Mouse (Mus musculus): ENCODE measurements around the gene Zcchc8. TPM values are rescaled to one million over a fixed set of nuclear protein-coding genes. Genes with fewer than 3 reads are reported as not detected.

The Zcchc8 gene
- polyA plus RNA-seq, 1 experiment from 2014 or later, result 111 TPM

GRCm38 (mm10) chr5:123679106-123679505 lies 41.8 kb downstream of the Zcchc8 start:
- Histone ChIP-seq H3K4me1 (peaks cover 23% of the 10 kb centered on the region), H3K9me3 (replicated peaks) (no peaks in the 10 kb centered on the region), H3K4me3 (no peak overlapping the region), H3K27me3 (ENCODE audit: low read depth, poor library complexity, severe bottlenecking) (no peaks in the 10 kb centered on the region), H3K36me3 (peaks cover 8% of the 10 kb centered on the region; the same call in 1 of the 2 replicates), H3K27ac (no peak overlapping the region)
- WGBS, result 81% methylated on average over 3 of the region's 3 CpGs
- no peak for DNase-seq (ENCODE audit: low spot score)

- 88% methylated on average over 9 of the region's 9 CpGs for WGBS
- H3K4me3 ChIP-seq, result no peak overlapping the region
- H3K27ac ChIP-seq, result no peak overlapping the region
- H3K27me3 ChIP-seq (ENCODE audit: low read depth, poor library complexity, severe bottlenecking), result no peaks in the 10 kb centered on the region
- H3K36me3 ChIP-seq, result peaks cover 8% of the 10 kb centered on the region; the same call in 1 of the 2 replicates
- H3K4me1 ChIP-seq, result peaks cover 25% of the 10 kb centered on the region
- H3K9me3 ChIP-seq (replicated peaks), result no peaks in the 10 kb centered on the region
- no peak for DNase-seq (ENCODE audit: low spot score)
Measured at GRCm38 (mm10) chr5:123675717-123676116, 45.2 kb downstream of the Zcchc8 start.

DNA sequence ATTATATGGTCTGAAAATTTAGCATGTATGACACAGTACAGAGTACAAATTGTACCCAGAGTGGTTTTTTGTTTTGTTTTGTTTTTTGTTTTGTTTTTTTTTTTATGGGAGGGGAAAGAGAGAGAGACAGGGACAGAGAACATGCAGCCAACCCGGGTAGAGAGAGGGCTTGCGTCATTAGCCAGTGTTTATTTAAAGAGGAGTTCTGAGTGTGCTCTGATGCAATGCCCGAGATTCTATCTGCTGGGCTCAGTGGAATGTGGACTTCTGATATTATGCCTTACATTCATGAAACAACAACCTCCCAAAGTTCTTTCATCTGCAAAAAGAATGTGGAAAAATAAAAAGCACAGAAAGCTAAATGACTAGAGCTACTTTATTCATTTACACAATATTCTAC lies 45.7 kb downstream of the Zcchc8 start:
- H3K27me3 ChIP-seq (ENCODE audit: low read depth, poor library complexity, severe bottlenecking), result no peaks in the 10 kb centered on the region
- H3K9me3 ChIP-seq (replicated peaks), result no peaks in the 10 kb centered on the region
- no peak for DNase-seq (ENCODE audit: low spot score)
- no peak overlapping the region for H3K27ac ChIP-seq
- H3K36me3 ChIP-seq, result peaks cover 8% of the 10 kb centered on the region; the same call in 1 of the 2 replicates
- peaks cover 30% of the 10 kb centered on the region for H3K4me1 ChIP-seq
- WGBS, result 22% methylated on average over 3 of the region's 3 CpGs
- no peak overlapping the region for H3K4me3 ChIP-seq

DNA sequence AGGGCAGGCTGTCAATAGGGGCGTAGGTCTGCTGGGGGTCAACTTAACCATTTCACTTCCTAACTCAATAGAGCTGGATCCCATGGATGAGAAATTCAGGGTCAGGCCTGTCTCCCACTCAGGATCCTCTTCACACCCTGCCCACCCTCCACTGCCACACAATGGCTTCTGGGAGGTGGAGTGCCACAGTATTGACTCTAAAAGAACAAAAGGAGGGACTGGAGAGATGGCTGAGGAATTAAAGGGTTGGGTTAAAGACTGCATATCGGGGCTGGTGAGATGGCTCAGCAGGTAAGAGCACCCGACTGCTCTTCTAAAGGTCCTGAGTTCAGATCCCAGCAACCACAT lies 49.5 kb downstream of the Zcchc8 start:
- peaks cover 26% of the 10 kb centered on the region for H3K4me1 ChIP-seq
- no peaks in the 10 kb centered on the region for H3K9me3 ChIP-seq (replicated peaks)
- 0 out of 2 replicates have a peak, but pooled peaks cover under 1% of the 10 kb centered on the region for H3K36me3 ChIP-seq
- no peak for DNase-seq (ENCODE audit: low spot score)
- H3K27me3 ChIP-seq (ENCODE audit: low read depth, poor library complexity, severe bottlenecking), result no peaks in the 10 kb centered on the region
- H3K4me3 ChIP-seq, result no peak overlapping the region
- no peak overlapping the region for H3K27ac ChIP-seq
- WGBS, result 70% methylated on average over 3 of the region's 3 CpGs

DNA sequence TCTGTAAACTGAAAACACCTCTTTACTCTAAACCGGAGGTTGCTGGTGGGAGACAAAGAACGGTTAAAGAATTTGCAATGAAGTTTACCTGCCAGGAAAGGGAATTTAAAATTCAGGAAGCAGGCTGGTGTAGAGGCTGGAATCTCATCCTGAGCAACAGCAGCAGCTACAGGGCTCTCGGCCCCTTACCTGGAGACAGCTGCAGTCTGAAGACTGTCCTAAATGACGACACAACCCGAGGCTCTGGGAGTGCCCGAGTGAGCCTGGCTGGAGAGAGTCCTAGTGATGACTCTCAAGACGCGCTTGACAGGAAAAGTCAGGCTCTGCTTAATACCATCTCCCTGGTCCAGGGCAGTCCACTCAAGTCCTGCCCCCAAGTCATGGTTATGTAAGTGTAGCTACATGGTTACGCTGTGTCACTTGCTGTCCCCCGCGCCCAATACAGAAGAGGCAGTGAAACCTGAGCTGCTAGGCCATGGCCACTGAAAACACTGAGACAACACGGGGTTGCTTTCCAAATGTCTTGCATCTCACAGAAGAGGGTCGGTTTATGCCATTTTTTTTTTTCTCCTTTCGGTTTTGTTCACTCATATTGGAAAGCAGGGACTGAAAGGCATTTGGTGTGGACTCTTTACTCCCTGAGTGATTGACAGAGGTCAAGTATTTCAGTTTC lies 50.0 kb downstream of the Zcchc8 start:
- no peak overlapping the region for H3K27ac ChIP-seq
- DNase-seq (ENCODE audit: low spot score), result peak; percentile 35

DNA sequence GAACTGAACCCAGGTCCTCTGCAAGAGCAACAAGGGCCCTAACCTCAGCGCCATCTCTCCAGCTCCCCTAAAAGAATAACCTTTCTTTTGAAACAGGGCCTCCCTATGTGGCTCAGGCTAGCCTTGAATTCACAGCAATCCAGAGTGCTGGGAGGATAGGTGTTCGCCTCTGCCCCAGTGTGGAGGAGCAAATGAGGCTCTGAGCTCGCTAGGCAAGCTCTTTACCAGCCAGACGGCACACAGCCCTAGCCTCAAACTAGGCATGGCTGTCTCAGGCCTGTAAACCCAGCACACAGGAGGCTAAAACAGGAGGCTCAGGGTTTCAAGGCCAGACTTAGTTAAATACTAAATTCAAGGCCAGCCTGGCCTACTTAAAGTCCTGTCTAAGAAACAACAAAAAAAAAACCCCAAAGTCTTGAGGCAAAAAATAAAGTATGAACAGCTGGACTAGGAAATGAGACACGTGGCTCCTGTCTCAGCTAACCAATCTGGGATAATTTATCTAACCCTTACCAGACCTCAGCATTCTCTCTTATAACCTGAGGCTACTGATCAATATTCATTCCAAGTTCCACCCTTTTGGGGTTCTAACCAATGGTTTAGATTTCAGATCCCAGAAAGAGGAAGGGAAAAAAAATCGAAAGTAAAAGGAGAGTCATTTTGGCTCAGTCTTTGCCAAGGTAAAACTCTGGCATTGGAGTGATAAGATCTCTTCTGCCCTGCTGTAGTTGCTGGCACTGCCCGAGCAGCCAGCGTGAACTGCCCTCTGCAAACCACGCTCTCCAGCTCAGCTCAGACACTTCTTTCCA lies 50.7 kb downstream of the Zcchc8 start:
- peak; percentile 37 for DNase-seq (ENCODE audit: low spot score)
- Histone ChIP-seq H3K4me3 (no peak overlapping the region), H3K27me3 (ENCODE audit: low read depth, poor library complexity, severe bottlenecking) (no peaks in the 10 kb centered on the region), H3K27ac (peak overlapping the region; percentile 14; the same call in 1 of the 2 replicates), H3K36me3 (no peaks in the 10 kb centered on the region), H3K9me3 (replicated peaks) (no peaks in the 10 kb centered on the region), H3K4me1 (peaks cover 26% of the 10 kb centered on the region)
- 58% methylated on average over 9 of the region's 9 CpGs for WGBS

More for the DNA sequence above, 50.0 kb downstream of the Zcchc8 start:
- no peaks in the 10 kb centered on the region for H3K36me3 ChIP-seq
- 34% methylated on average over 14 of the region's 14 CpGs for WGBS
- no peaks in the 10 kb centered on the region for H3K27me3 ChIP-seq (ENCODE audit: low read depth, poor library complexity, severe bottlenecking)
- H3K4me3 ChIP-seq, result no peak overlapping the region
- peaks cover 26% of the 10 kb centered on the region for H3K4me1 ChIP-seq
- H3K9me3 ChIP-seq (replicated peaks), result no peaks in the 10 kb centered on the region

DNA sequence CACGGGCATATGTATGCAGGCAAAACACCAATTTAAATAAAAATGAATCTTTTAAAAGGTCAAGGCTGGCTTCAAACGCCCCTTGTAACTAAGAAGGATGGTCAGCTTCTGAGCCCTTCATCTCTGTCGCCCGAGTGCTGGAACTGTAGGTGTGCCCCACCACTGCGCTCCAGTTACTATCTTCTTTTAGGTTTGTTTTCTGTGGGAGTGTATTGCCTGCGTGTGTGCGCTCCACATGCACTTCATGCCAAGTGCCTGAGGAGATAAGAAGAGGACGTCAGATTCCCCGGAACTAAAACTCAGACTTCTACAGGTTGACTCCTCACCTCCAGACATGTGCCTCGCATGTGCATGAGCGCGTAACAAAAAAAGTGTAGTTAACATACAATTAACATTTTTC lies 53.0 kb downstream of the Zcchc8 start:
- Histone ChIP-seq H3K27me3 (ENCODE audit: low read depth, poor library complexity, severe bottlenecking) (no peaks in the 10 kb centered on the region), H3K4me3 (no peak overlapping the region), H3K36me3 (no peaks in the 10 kb centered on the region), H3K4me1 (peaks cover 22% of the 10 kb centered on the region), H3K27ac (no peak overlapping the region), H3K9me3 (replicated peaks) (no peaks in the 10 kb centered on the region)
- DNase-seq (ENCODE audit: low spot score), result no peak
- 95% methylated on average over 12 of the region's 12 CpGs for WGBS

DNA sequence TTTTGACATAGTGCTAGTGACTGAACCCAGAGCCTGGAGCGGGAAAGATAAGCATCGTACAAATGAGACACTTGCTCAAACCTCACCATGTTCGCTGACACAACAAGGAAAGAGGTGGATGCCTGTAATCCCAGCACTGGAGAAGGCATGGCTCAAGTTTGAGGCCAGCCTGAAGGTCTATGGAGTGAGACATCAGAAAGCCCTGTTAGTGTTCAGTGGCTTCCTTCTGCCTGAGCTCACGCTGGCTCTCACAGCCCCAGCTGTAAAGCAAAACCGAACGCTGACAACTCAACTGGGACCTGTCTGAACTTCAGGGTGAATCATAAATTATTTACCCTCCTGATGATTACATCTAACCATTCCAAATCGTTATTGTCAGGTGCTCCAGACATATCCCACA lies 54.9 kb downstream of the Zcchc8 start:
- Histone ChIP-seq H3K36me3 (no peaks in the 10 kb centered on the region), H3K27ac (no peak overlapping the region), H3K9me3 (replicated peaks) (no peaks in the 10 kb centered on the region), H3K4me1 (peaks cover 13% of the 10 kb centered on the region), H3K4me3 (no peak overlapping the region), H3K27me3 (ENCODE audit: low read depth, poor library complexity, severe bottlenecking) (no peaks in the 10 kb centered on the region)
- WGBS, result 89% methylated on average over 7 of the region's 7 CpGs
- DNase-seq (ENCODE audit: low spot score), result no peak

DNA sequence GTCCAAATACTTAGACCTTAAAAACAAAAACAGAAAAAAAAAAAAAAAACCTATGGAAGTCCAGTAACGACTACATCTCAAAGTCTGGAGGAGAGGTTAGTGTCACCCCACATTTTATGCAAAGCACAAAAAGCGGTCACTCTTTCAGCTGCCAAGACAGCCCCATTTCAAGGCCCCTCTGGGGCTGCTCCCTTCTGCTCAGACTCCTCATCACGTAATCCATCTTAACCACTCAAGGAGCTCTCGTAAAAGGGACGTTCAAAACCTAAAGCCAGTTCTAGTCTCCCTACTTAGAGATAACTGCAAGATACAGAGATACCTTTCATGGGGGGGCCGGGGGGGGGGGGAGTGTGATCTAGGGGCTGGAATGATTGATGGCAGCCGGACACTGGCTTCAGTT lies 56.6 kb downstream of the Zcchc8 start:
- no peaks in the 10 kb centered on the region for H3K27me3 ChIP-seq (ENCODE audit: low read depth, poor library complexity, severe bottlenecking)
- H3K4me3 ChIP-seq, result no peak overlapping the region
- no peaks in the 10 kb centered on the region for H3K36me3 ChIP-seq
- H3K4me1 ChIP-seq, result no peaks in the 10 kb centered on the region
- no peak overlapping the region for H3K27ac ChIP-seq
- WGBS, result 62% methylated on average over 7 of the region's 7 CpGs
- no peaks in the 10 kb centered on the region for H3K9me3 ChIP-seq (replicated peaks)
- DNase-seq (ENCODE audit: low spot score), result no peak

DNA sequence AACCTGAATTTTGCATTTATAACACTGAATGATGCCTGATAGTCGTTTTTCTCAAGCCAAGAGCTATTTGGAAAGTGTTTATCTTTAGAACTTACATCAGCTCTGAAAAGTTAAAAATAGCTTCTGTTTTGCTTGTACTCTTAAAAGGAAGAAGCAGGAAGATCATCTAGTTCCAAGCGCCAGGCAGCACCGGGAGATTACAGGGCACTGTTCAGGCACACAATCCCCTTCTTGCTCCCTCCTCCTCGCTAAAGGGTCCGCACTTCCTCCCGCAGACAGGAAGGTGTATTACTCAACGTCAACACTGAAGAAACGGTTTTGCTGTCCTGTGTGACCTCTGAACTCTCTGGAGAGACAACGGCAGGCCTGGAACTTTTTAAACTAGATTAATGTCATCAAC lies 58.8 kb downstream of the Zcchc8 start:
- no peak overlapping the region for H3K27ac ChIP-seq
- H3K4me3 ChIP-seq, result no peak overlapping the region
- H3K9me3 ChIP-seq (replicated peaks), result no peaks in the 10 kb centered on the region
- H3K27me3 ChIP-seq (ENCODE audit: low read depth, poor library complexity, severe bottlenecking), result no peaks in the 10 kb centered on the region
- H3K36me3 ChIP-seq, result no peaks in the 10 kb centered on the region
- no peak for DNase-seq (ENCODE audit: low spot score)
- H3K4me1 ChIP-seq, result peaks cover 10% of the 10 kb centered on the region
- 55% methylated on average over 9 of the region's 9 CpGs for WGBS

DNA sequence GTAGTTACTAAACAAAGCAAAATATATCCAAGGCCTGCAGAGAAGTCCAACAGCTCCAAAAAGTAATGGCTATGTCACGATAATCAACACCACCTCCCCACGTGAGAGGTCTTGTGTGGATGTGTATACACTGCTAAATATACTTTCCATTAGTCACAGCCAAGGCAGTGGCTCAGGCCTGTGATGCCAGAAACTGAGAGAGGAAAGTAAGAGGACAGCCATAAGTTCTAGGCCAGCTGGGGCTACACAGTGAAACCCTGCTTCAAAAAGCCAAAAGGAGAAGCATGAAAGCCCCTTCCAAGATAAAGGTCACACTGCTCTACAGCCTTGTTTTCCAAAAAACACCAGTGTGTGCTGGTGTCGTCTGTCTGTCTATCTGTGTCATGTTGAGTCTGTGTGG lies 59.3 kb downstream of the Zcchc8 start:
- Histone ChIP-seq H3K9me3 (replicated peaks) (no peaks in the 10 kb centered on the region), H3K27ac (no peak overlapping the region), H3K36me3 (no peaks in the 10 kb centered on the region), H3K27me3 (ENCODE audit: low read depth, poor library complexity, severe bottlenecking) (no peaks in the 10 kb centered on the region), H3K4me1 (peaks cover 10% of the 10 kb centered on the region), H3K4me3 (no peak overlapping the region)
- 82% methylated on average over 3 of the region's 3 CpGs for WGBS
- no peak for DNase-seq (ENCODE audit: low spot score)

DNA sequence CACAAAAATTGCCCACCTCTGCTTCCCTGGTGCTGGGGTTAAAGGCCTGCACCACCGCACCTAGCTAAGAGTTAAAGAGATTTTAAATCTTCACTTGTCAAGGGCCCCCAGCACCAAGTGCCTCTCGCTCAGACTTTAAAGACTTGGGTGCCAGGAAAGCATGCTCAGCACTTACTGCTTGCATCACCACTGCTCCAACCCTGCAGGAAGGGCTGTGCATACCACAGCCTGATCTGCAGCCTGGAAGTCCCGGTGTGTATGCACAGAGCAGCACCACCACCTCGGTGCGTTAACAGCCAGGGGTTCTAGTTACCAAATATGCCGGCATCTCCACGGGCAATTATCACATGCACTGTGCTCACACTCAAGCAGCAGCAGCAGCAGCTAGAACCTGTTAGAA lies 63.2 kb downstream of the Zcchc8 start:
- Histone ChIP-seq H3K4me3 (no peak overlapping the region), H3K9me3 (replicated peaks) (no peaks in the 10 kb centered on the region), H3K27ac (no peak overlapping the region), H3K4me1 (peaks cover 10% of the 10 kb centered on the region), H3K36me3 (peaks cover 30% of the 10 kb centered on the region), H3K27me3 (ENCODE audit: low read depth, poor library complexity, severe bottlenecking) (no peaks in the 10 kb centered on the region)
- 66% methylated on average over 7 of the region's 7 CpGs for WGBS
- DNase-seq (ENCODE audit: low spot score), result no peak

- Histone ChIP-seq H3K4me3 (no peak overlapping the region), H3K27ac (no peak overlapping the region)
- WGBS, result 85% methylated on average over 5 of the region's 5 CpGs
Measured at GRCm38 (mm10) chr5:123654937-123655336, 66.0 kb downstream of the Zcchc8 start.

More at GRCm38 (mm10) chr5:123654937-123655336, 66.0 kb downstream of the Zcchc8 start:
- H3K9me3 ChIP-seq (replicated peaks), result no peaks in the 10 kb centered on the region
- peaks cover 10% of the 10 kb centered on the region for H3K4me1 ChIP-seq
- H3K36me3 ChIP-seq, result peaks cover 42% of the 10 kb centered on the region
- DNase-seq (ENCODE audit: low spot score), result no peak
- no peaks in the 10 kb centered on the region for H3K27me3 ChIP-seq (ENCODE audit: low read depth, poor library complexity, severe bottlenecking)

Data from limb, embryonic 10.5 days (tissue).